Mouse (Mus musculus) MEL-GATA-1-ER (cell line): ENCODE results near the gene Tas1r1.
A peak's percentile ranks its signal among the peaks of the same experiment; 100 is the strongest.
"Not testable (repeated sequence)": the region's sequence is repeated elsewhere in the genome, so short reads cannot be mapped to it uniquely, and the experiment has no call there.

ENCODE experiments used
- DNase-seq: peaks from one replicate; pipeline ENCODE4 v3.0.0-alpha.2; 2012; ENCODE audit warnings: low read depth; ENCODE audit errors: extremely low read depth

Gene Tas1r1

GRCm38 (mm10) chr4:152044609-152045008 is 6.2 kb upstream of the Tas1r1 start:
- no peak for DNase-seq

- no peak for DNase-seq
These were observed 4.8 kb upstream of the Tas1r1 start for GRCm38 (mm10) chr4:152043171-152043570.

- DNase-seq, result no peak
These were observed 3.7 kb upstream of the Tas1r1 start for GRCm38 (mm10) chr4:152041924-152042641.

GRCm38 (mm10) chr4:152039831-152040310 is 1.5 kb upstream of the Tas1r1 start:
- DNase-seq, result no peak

GRCm38 (mm10) chr4:152038985-152039830 is 840 bp upstream of the Tas1r1 start, which contains the start of gene Nol9:
Gene Nol9, plus strand, starts transcription at chr4:152039321.
- DNase-seq, result peak; percentile 57

GRCm38 (mm10) chr4:152036464-152036863 is 1.9 kb downstream of the Tas1r1 start:
- DNase-seq, result not testable (repeated sequence)

GRCm38 (mm10) chr4:152032922-152033321 is 5.4 kb downstream of the Tas1r1 start:
- no peak for DNase-seq

GRCm38 (mm10) chr4:152029997-152030396 is 8.4 kb downstream of the Tas1r1 start:
- DNase-seq, result no peak

- DNase-seq, result no peak
These were observed 9.3 kb downstream of the Tas1r1 start for GRCm38 (mm10) chr4:152029087-152029486.

- no peak for DNase-seq
These were observed 9.9 kb downstream of the Tas1r1 start for GRCm38 (mm10) chr4:152028456-152028855.

GRCm38 (mm10) chr4:152027524-152027923 is 10.8 kb downstream of the Tas1r1 start, which contains the start of gene Zbtb48:
Gene Zbtb48, minus strand, starts transcription at chr4:152027671.
- peak; percentile 88 for DNase-seq

GRCm38 (mm10) chr4:152026751-152027508 is 11.4 kb downstream of the Tas1r1 start:
- no peak for DNase-seq

GRCm38 (mm10) chr4:152024525-152024924 is 13.8 kb downstream of the Tas1r1 start:
- no peak for DNase-seq

GRCm38 (mm10) chr4:152022506-152022905 is 15.9 kb downstream of the Tas1r1 start:
- no peak for DNase-seq

GRCm38 (mm10) chr4:152021568-152022097 is 16.7 kb downstream of the Tas1r1 start:
- no peak for DNase-seq

- no peak for DNase-seq
These were observed 18.3 kb downstream of the Tas1r1 start for GRCm38 (mm10) chr4:152020024-152020423.

GRCm38 (mm10) chr4:152019073-152019472 is 19.3 kb downstream of the Tas1r1 start:
- DNase-seq, result no peak

- DNase-seq, result no peak
These were observed 25.1 kb downstream of the Tas1r1 start for GRCm38 (mm10) chr4:152013036-152013813.

- DNase-seq, result no peak
These were observed 26.3 kb downstream of the Tas1r1 start for GRCm38 (mm10) chr4:152012109-152012508.

GRCm38 (mm10) chr4:152011171-152011760 is 27.1 kb downstream of the Tas1r1 start:
- DNase-seq, result no peak
